Mouse (Mus musculus): Measurements from ENCODE around the gene Usp3.

The Usp3 gene

DNA sequence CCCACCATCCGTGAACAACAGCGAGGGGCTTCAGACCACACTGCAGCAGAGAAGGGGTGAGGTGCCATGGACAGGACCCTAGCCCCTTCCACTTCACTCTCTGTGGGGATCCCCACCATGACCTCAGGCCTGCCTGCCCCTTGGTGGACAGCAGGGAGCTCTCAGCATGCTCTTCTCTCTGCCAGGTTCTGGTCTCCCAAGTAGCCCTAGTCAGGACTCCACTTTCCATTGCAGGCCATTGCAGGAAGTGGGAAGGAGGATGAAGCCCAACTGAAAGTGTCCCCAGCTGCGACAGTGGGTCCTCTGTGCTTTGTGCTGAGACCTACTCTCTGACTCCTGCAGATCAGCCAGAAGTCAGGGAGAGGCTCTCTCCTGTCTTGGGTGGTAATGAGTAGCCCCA lies 85.3 kb downstream of the Usp3 start:
- DNase-seq: no peak

GRCm38 (mm10) chr9:66506424-66506823 lies 86.5 kb downstream of the Usp3 start:
- peak in 1 of 2 experiments; percentile 14 for DNase-seq

DNA sequence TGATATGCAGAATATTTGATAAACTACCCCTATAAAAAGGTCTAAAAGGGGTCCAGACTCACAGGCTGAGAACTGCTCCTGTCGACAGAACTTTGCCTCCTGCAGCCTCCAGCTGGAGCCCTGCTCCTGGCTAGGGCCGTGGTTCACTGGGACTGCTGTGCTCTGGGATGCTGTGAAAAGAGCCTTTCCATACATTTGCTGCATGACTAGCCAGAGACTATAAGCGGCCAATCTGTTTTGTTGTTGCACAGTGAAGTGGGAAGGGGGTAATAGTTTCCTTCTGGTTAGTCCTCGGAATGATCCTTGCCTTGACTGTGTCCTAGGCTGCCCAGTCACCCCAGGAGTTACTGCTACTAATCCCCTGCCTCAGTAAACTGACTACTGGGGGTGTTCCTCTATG lies 86.9 kb downstream of the Usp3 start:
- DNase-seq: no peak

DNA sequence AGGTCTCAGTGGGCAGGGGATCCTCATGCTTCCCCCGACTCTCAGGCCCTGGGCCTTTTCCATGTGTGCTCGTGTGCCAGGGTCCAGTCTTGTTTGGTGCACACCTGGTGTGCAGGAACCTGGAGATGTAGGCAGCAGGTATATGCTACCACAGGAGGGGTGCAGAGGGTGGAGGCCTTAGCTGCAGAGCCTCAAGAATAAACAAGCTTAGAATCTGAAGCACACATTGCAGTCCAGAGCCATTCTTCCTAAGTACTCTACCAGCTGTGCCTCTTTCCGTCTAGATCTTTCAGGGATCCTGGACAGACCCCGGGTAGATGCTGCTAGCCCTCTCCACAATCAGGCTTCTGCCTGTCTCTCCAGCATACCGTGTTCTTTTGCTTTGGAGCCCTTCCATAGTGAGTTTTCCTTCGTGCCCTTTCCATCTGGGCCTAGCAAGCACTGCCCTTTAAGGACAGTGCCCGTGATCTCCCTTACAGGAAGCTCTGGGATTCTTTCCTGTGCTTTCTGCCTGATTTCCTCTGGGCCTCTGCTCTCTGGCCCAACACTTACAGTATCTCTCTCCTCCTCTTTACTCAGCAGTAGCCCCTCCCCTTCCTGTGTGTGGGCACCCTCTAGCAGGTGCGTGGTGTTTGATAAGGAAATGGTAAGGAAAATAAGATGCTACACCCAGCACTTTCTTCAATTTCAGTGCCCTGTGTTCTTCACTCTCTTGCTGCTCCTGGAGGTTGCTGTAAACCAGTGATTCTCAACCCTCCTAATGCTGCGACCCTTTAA lies 87.6 kb downstream of the Usp3 start:
- DNase-seq: peak; percentile 20 to 26

DNA sequence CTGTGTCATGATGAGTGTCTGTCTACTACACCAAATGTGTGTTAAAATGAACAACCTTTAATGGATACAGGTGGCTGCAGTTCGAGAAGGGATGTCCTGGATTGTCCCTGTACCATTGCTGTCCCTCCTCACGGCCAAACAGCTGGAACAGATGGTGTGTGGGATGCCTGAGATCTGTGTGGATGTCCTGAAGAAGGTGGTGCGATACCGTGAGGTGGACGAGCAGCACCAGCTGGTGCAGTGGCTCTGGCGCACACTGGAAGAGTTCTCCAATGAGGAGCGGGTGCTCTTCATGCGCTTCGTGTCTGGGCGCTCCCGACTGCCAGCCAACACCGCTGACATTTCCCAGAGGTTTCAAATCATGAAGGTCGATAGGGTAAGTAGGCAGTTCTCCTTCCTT lies 88.4 kb downstream of the Usp3 start:
- no peak for DNase-seq

GRCm38 (mm10) chr9:66503879-66504411 lies 89.0 kb downstream of the Usp3 start:
- no peak for DNase-seq

GRCm38 (mm10) chr9:66501248-66501647 lies 91.7 kb downstream of the Usp3 start:
- DNase-seq: no peak

- DNase-seq: no peak
Observed at GRCm38 (mm10) chr9:66493992-66494391, 99.0 kb downstream of the Usp3 start.

- DNase-seq: no peak
Observed at GRCm38 (mm10) chr9:66492361-66492760, 100.6 kb downstream of the Usp3 start.

DNA sequence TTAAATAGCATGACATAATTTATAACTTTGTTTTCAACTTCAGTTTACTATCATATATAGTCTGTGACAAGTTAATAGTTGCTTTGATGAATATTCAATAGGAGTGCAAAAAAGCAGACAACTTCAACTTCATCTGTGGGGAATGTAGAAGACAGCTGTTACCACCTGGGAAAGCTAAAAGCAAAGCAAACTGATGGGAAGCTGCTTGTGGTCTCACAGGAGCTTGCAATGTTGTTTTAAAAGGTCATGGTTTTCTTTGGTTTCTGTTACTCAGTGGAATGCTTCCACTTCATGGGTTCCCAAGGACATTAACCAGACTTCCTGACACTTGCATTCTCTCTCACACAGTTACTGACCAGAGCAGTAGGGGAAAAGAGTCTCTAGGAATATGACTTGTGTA lies 104.2 kb downstream of the Usp3 start:
- DNase-seq: no peak

DNA sequence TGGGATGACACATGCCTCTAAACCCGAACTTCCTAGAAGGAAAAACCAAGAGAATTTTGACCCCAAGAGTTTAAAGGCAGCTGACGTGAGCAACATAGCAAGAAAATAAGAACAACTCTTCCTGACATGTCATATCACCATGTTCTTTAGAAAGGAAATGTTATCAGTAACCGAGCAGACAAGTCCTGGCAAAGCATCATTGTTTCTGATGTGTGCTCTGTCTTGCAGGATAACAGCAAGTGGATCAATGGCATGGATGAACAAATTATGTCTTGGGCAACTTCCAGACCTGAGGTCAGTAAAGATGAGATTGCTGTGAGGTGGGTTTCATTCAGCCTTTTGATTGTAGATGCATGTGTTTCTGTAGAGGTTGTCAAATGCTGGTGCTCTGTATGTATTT lies 109.5 kb downstream of the Usp3 start:
- no peak for DNase-seq

- no peak for DNase-seq
Observed at GRCm38 (mm10) chr9:66477785-66478184, 115.2 kb downstream of the Usp3 start.

DNA sequence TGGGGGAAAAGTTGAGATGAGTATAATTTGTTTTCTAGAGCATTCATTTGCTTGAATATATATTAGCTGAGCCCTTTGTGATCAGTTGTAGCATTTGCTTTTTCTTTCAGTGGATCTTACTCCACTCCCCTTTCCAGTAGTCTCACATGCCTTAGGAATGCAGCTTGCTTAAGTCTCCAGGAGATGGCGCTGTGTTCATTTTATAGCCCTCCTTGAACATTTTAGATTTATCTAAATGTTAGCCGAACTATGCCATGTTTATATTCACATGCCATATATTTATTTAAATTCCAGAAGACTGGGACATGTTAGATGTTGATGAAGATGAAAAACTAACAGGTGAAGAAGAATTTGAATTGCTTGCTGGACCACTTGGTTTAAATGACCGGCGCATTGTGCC lies 127.9 kb downstream of the Usp3 start:
- peak; percentile 14 to 53 for DNase-seq
